Mouse (Mus musculus) C2C12 (cell line): Measurements from ENCODE around the gene Amt.

Experiments
- CTCF ChIP-seq: IDR thresholded peaks from one replicate; pipeline ENCODE4 v1.5.1; 2011; ENCODE audit not compliant: control insufficient read depth, insufficient read depth, insufficient read length
- MAX ChIP-seq: IDR thresholded peaks from one replicate; pipeline ENCODE4 v1.6.1; 2011; ENCODE audit warnings: mild to moderate bottlenecking, control low read depth
- MYOD1 ChIP-seq: IDR thresholded peaks from one replicate; pipeline ENCODE4 v1.6.1; 2011; ENCODE audit warnings: low read depth; ENCODE audit not compliant: control insufficient read depth, insufficient read length
- USF1 ChIP-seq: IDR thresholded peaks from one replicate; pipeline ENCODE4 v1.6.1; 2011; ENCODE audit warnings: low read depth, mild to moderate bottlenecking, control low read depth, moderate library complexity

DNA sequence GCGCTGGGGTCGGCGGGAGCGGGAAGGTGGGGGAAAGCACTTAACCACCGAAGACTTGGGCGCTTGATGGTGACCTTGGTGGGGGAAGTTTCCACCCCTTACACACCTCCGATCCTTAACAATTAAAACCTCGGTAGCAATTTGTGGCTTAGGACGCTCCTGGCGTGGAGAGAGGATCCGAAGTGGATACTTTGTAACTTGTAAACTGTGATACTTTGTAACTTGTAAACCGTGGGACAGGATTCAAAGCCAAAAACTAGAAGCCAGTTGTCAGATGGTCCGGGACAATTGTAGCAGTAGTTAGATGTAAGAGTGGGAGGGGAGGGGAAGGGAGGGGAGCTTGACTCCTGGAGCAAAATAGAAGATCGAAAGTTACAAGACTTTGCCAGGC lies 51.6 kb downstream of the Amt start:
- TF ChIP-seq CTCF (no peak), MYOD1 (no peak), USF1 (no peak), MAX (no peak)
